Mouse (Mus musculus) CD4-positive helper T cell, adult 2 months (primary cell): ENCODE results near the gene Ncaph.
"Not testable (repeated sequence)": the region's sequence is repeated elsewhere in the genome, so short reads cannot be mapped to it uniquely, and the experiment has no call there.

Experiments
- DNase-seq: peaks from one replicate; pipeline ENCODE4 v3.0.0-alpha.2; 2012; ENCODE audit warnings: low read depth, missing footprints, low spot score

The Ncaph gene

GRCm38 (mm10) chr2:127133621-127134461 is at the start of gene Ncaph:
Gene Ncaph (minus strand): TSS chr2:127133954.
- peak; percentile 95 for DNase-seq

DNA sequence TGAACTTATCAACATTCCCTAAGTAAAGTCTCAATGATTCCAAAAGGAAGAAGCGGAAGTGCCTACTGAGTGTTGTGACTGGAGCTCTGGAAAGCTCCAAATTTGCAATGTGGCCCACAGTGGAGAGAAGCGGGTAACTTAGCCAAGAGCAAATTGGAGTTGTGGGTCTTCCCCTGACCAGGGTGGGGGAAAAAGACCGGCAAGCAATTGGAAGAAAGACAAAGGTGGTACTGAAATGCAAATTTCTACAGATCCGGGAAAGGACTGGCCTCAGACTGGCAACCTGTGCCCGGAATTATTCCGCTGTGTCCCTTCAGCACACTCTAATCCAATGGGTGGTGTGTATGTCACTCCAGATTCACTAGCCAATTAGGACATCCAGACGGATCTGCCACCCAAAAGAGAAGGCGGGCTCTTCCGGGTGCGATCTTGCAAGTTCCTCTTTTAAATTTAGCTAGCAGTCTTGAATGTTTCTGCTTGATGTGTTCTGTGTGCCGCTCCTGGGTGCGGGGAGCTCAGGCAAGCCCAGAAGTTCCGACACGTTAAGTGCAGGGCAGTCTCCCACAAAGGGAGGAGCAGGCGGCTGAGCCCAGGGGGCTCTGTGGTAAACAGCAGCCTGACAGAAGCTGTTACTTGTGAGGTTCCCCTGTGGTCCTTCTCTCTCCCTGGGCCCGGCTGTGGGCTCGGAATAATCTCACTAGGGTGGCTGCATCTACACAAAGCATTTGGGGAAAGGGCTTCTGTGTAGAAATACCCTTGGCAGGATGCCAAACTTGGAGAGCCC is 49.0 kb upstream of the Ncaph start:
- peak; percentile 86 for DNase-seq

DNA sequence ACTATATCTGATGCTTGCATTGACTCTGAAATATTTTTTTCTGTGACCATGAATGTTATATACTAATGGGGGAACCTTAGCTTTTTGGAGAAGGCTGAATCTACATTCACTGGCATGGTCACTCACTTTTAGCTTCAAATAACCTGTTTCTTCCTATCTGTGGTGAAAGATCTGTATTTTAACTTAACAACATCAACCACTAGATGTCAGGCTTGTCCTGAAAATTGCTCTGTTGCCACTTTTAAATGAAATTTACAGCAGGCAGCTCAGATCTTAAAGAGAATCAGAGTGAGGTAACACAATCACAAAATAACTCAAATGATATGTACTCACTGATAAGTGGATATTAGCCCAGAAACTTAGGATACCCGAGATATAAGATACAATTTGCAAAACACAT is 32.5 kb upstream of the Ncaph start:
- DNase-seq = peak; percentile 67

GRCm38 (mm10) chr2:127165675-127166074 is 31.9 kb upstream of the Ncaph start:
- no peak for DNase-seq

- no peak for DNase-seq
Measured at GRCm38 (mm10) chr2:127145699-127146098, 11.9 kb upstream of the Ncaph start.

GRCm38 (mm10) chr2:127143158-127144063 is 9.7 kb upstream of the Ncaph start, which contains the start of gene Itpripl1:
Gene Itpripl1 (minus strand): TSS chr2:127143442.
- peak; percentile 83 for DNase-seq

GRCm38 (mm10) chr2:127142577-127143157 is 8.9 kb upstream of the Ncaph start:
- DNase-seq = peak; percentile 35

DNA sequence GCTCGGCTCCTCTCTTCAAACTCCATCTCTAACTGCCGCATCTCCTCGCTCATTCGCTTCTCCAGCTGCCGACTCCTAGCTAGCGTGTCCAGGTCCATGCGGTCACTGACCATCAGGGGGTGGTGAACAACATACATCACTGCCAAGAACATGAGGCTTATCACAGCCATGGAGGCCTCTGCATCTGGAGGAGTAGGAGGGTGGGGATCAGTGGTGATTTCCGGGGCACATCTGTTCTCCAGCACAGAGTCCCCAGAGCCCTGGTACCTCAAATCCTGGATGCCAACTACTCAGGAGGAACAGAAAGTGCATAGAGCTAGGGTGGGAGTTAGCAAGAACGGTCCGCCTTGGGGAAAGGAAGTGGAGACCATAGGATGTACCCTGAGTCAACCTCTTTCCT is 8.3 kb upstream of the Ncaph start:
- no peak for DNase-seq

- DNase-seq = no peak
Measured at GRCm38 (mm10) chr2:127140011-127140410, 6.3 kb upstream of the Ncaph start.

DNA sequence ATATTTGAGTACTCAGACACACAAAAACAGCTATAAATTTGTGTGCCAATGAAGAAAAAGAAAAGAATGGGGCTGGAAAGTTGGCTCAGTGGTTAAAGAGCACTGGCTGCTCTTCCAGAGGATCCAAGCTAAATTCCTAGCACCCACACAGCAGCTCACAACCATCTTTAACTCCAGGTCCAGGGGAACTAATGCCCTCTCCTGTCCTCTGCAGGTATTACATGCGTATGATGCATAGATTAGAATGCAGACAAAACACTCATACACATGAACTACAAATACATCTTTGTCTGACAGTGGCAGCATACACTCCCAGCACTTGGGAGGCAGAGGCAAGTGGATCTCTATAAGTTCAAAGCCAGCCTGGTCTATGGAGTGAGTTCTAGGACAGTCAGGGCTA is 5.9 kb upstream of the Ncaph start:
- no peak for DNase-seq

- DNase-seq = no peak
Measured at GRCm38 (mm10) chr2:127139094-127139493, 5.3 kb upstream of the Ncaph start.

- no peak for DNase-seq
Measured at GRCm38 (mm10) chr2:127138449-127138848, 4.7 kb upstream of the Ncaph start.

GRCm38 (mm10) chr2:127137838-127138420 is 4.2 kb upstream of the Ncaph start:
- no peak for DNase-seq

- no peak for DNase-seq
Measured at GRCm38 (mm10) chr2:127136979-127137378, 3.2 kb upstream of the Ncaph start.

GRCm38 (mm10) chr2:127135255-127135654 is 1.5 kb upstream of the Ncaph start:
- not testable (repeated sequence) for DNase-seq

- peak; percentile 65 for DNase-seq
Measured at GRCm38 (mm10) chr2:127131353-127131752, 2.4 kb downstream of the Ncaph start.

- no peak for DNase-seq
Measured at GRCm38 (mm10) chr2:127128926-127129325, 4.8 kb downstream of the Ncaph start.

DNA sequence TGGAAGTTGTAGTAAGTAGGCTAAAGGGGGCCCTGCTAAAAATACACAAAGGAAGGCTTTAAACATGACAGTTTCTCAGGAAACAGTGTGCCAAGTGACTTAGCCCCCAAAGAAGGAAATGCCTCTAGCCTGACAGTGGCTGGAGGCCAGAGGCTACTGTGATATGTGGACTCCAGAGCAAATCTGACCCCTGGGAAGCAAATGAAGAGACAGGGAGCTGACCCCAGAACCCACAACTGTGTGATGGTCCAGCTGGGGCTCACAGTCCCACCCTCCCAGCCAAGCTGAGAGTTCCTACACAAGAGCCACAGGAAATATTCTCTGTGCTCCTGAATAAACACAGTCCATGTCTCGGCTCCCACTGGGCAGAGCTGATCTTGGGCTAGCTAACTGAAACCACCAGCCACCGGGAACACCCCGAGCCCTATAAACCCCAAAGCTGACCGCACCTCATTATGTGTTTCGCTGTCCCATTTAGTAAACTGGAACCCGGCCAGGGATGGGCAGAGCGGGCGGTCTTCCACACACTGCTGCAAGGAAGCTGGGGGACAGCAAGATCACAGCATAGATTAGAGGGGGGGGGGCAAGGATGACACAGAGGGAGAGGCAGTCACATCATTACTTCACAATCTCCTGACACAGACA is 12.0 kb downstream of the Ncaph start:
- no peak for DNase-seq

- DNase-seq = no peak
Measured at GRCm38 (mm10) chr2:127108986-127109385, 24.8 kb downstream of the Ncaph start.

- DNase-seq = no peak
Measured at GRCm38 (mm10) chr2:127092000-127092399, 41.8 kb downstream of the Ncaph start.
